Mouse (Mus musculus) neural tube, embryonic 15.5 days (tissue): ENCODE measurements around the gene Ak9. TPM values are rescaled to one million over a fixed set of nuclear protein-coding genes. Genes with fewer than 3 reads are reported as not detected.

ENCODE experiments used
- ATAC-seq: fragments of 200-750 bp; cut with Nextera tagmentation; 2 replicates; pipeline ENCODE4 v1.8.0; 2017; ENCODE audit warnings: mild to moderate bottlenecking, moderate TSS enrichment, moderate library complexity; ENCODE audit not compliant: low FRiP score
- H3K27ac ChIP-seq: fragments of 300-500 bp; sonication (generic); replicated peaks from 2 replicates; pipeline ENCODE4 v1.5.1; 2015; ENCODE audit warnings: mild to moderate bottlenecking, inconsistent platforms
- H3K27me3 ChIP-seq: fragments of 300-500 bp; sonication (generic); replicated peaks from 2 replicates; pipeline ENCODE4 v1.6.1; 2015; ENCODE audit warnings: inconsistent platforms
- H3K36me3 ChIP-seq: fragments of 300-500 bp; sonication (generic); 2 replicates; pipeline ENCODE4 v1.6.1; 2015; ENCODE audit warnings: inconsistent platforms
- H3K4me1 ChIP-seq: fragments of 300-500 bp; sonication (generic); 2 replicates; pipeline ENCODE4 v1.6.1; 2015; ENCODE audit warnings: inconsistent platforms
- H3K4me2 ChIP-seq: fragments of 300-500 bp; sonication (generic); 2 replicates; pipeline ENCODE4 v1.6.1; 2015; ENCODE audit warnings: inconsistent platforms, mild to moderate bottlenecking, moderate library complexity
- H3K4me3 ChIP-seq: fragments of 300-500 bp; sonication (generic); replicated peaks from 2 replicates; pipeline ENCODE4 v1.5.1; 2015; ENCODE audit warnings: mild to moderate bottlenecking, inconsistent platforms
- H3K9ac ChIP-seq: fragments of 300-500 bp; sonication (generic); replicated peaks from 2 replicates; pipeline ENCODE4 v1.6.1; 2015; ENCODE audit warnings: mild to moderate bottlenecking, inconsistent platforms
- H3K9me3 ChIP-seq: fragments of 300-500 bp; sonication (generic); replicated peaks from 2 replicates; pipeline ENCODE4 v1.6.1; 2016; ENCODE audit warnings: inconsistent platforms
- WGBS: fragments of 180-500 bp; shearing (Covaris S2); methylation state at CpG from one replicate; pipeline ENCODE4 v1.1.7; 2015; ENCODE audit warnings: mixed read lengths; 5-methylcytosine and 5-hydroxymethylcytosine counted together
- polyA plus RNA-seq: library from polyadenylated mRNA; unstranded; fragments of >200 nt; fragmentation: Nextera tagmentation; extraction: Ambion mirVana; gene quantifications from 2 replicates; pipeline ENCODE4 v1.2.1, GENCODE M21; 2015

The Ak9 gene
- polyA plus RNA-seq, 1 experiment from 2014 or later: 0.10 TPM

GRCm38 (mm10) chr10:41420496-41421200 is 116.9 kb downstream of the Ak9 start:
- no peaks in the 10 kb centered on the region for H3K36me3 ChIP-seq
- WGBS: 82% methylated on average over 9 of the region's 9 CpGs
- no peak overlapping the region for H3K4me3 ChIP-seq
- H3K9me3 ChIP-seq: 0 out of 2 replicates have a peak, but pooled peaks cover 4% of the 10 kb centered on the region
- no peak overlapping the region for H3K27ac ChIP-seq
- no peaks in the 10 kb centered on the region for H3K4me1 ChIP-seq
- no peaks in the 10 kb centered on the region for H3K27me3 ChIP-seq
- no peak overlapping the region for H3K4me2 ChIP-seq
- no peak overlapping the region for H3K9ac ChIP-seq
- no peak for ATAC-seq

- no peaks in the 10 kb centered on the region for H3K36me3 ChIP-seq
- 83% methylated on average over 2 of the region's 2 CpGs for WGBS
Measured at GRCm38 (mm10) chr10:41423681-41424080, 119.9 kb downstream of the Ak9 start.

GRCm38 (mm10) chr10:41426368-41426767 is 122.6 kb downstream of the Ak9 start:
- H3K27me3 ChIP-seq: no peaks in the 10 kb centered on the region
- no peak for ATAC-seq
- H3K9ac ChIP-seq: no peak overlapping the region
- no peaks in the 10 kb centered on the region for H3K9me3 ChIP-seq
- no peak overlapping the region for H3K27ac ChIP-seq
- no peak overlapping the region for H3K4me3 ChIP-seq
- WGBS: 45% methylated on average over 6 of the region's 6 CpGs
- H3K4me1 ChIP-seq: no peaks in the 10 kb centered on the region
- no peaks in the 10 kb centered on the region for H3K36me3 ChIP-seq
- no peak overlapping the region for H3K4me2 ChIP-seq

More at GRCm38 (mm10) chr10:41423681-41424080, 119.9 kb downstream of the Ak9 start:
- Histone ChIP-seq H3K27me3 (no peaks in the 10 kb centered on the region), H3K27ac (no peak overlapping the region), H3K4me2 (no peak overlapping the region), H3K9ac (no peak overlapping the region), H3K4me3 (no peak overlapping the region), H3K4me1 (no peaks in the 10 kb centered on the region), H3K9me3 (no peaks in the 10 kb centered on the region)
- no peak for ATAC-seq

- WGBS: 25% methylated on average over 4 of the region's 4 CpGs
- Histone ChIP-seq H3K9ac (no peak overlapping the region), H3K27ac (no peak overlapping the region), H3K36me3 (no peaks in the 10 kb centered on the region), H3K27me3 (0 out of 2 replicates have a peak, but pooled peaks cover 4% of the 10 kb centered on the region), H3K9me3 (no peaks in the 10 kb centered on the region), H3K4me3 (no peak overlapping the region), H3K4me2 (no peak overlapping the region), H3K4me1 (no peaks in the 10 kb centered on the region)
- ATAC-seq: no peak
Measured at GRCm38 (mm10) chr10:41434624-41435023, 130.8 kb downstream of the Ak9 start.

DNA sequence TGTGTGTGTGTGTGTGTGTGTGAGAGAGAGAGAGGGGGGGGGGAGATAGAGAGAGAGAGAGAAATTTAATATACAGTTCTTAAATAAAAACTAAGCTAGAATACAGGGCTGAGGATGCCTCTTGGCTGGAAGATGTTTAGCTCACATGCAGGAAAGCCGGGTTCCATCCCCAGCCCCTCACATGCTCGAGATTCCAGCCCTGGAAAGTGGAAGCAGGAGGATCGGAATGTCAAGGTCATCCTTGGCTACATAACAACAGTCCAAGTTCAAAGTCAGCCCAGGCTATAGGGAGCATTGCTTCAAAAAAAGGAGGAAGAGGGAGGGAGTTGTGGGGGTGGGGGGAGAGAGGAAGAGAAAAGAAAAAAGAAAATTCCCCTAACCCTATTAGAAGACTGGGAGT is 131.4 kb downstream of the Ak9 start:
- H3K9ac ChIP-seq: no peak overlapping the region
- H3K36me3 ChIP-seq: no peaks in the 10 kb centered on the region
- H3K4me1 ChIP-seq: no peaks in the 10 kb centered on the region
- 0 out of 2 replicates have a peak, but pooled peaks cover 4% of the 10 kb centered on the region for H3K27me3 ChIP-seq
- H3K4me3 ChIP-seq: no peak overlapping the region
- no peak overlapping the region for H3K27ac ChIP-seq
- WGBS: 45% methylated on average over 3 of the region's 3 CpGs
- no peak overlapping the region for H3K4me2 ChIP-seq
- ATAC-seq: no peak
- no peaks in the 10 kb centered on the region for H3K9me3 ChIP-seq

- WGBS: 78% methylated on average over 1 of the region's 1 CpGs
- ATAC-seq: no peak
- Histone ChIP-seq H3K9ac (no peak overlapping the region), H3K36me3 (peaks cover 11% of the 10 kb centered on the region), H3K27ac (no peak overlapping the region), H3K9me3 (no peaks in the 10 kb centered on the region), H3K4me1 (peaks cover 30% of the 10 kb centered on the region), H3K27me3 (no peaks in the 10 kb centered on the region), H3K4me2 (no peak overlapping the region), H3K4me3 (no peak overlapping the region)
Measured at GRCm38 (mm10) chr10:41448216-41448615, 144.4 kb downstream of the Ak9 start.

GRCm38 (mm10) chr10:41449684-41450083 is 145.9 kb downstream of the Ak9 start:
- Histone ChIP-seq H3K27ac (peak overlapping the region; percentile 87), H3K9me3 (no peaks in the 10 kb centered on the region), H3K4me1 (peaks cover 41% of the 10 kb centered on the region), H3K27me3 (no peaks in the 10 kb centered on the region), H3K9ac (peak overlapping the region; percentile 82), H3K4me3 (peak overlapping the region; percentile 96), H3K4me2 (peak overlapping the region; percentile 73), H3K36me3 (peaks cover 11% of the 10 kb centered on the region)
- peak; percentile 86 for ATAC-seq
- WGBS: 8% methylated on average over 14 of the region's 14 CpGs

GRCm38 (mm10) chr10:41450137-41450670 is 146.4 kb downstream of the Ak9 start, which contains the start of gene Zbtb24:
Gene Zbtb24, plus strand, starts transcription at chr10:41450383.
- H3K27me3 ChIP-seq: no peaks in the 10 kb centered on the region
- H3K9me3 ChIP-seq: no peaks in the 10 kb centered on the region
- whole genome bisulfite sequencing: under 1% methylated on average over 48 of the region's 49 CpGs
- peak within 1 kb of the TSS; percentile 96 for H3K4me3 ChIP-seq
- peak; percentile 94 for ATAC-seq
- H3K36me3 ChIP-seq: peaks cover 16% of the 10 kb centered on the region
- peak within 1 kb of the TSS; percentile 87 for H3K27ac ChIP-seq
- peak within 1 kb of the TSS; percentile 82 for H3K9ac ChIP-seq
- H3K4me2 ChIP-seq: peak within 1 kb of the TSS; percentile 73
- peaks cover 45% of the 10 kb centered on the region for H3K4me1 ChIP-seq

- H3K4me2 ChIP-seq: peak overlapping the region; percentile 73
- H3K9ac ChIP-seq: peak overlapping the region; percentile 82
- no peaks in the 10 kb centered on the region for H3K9me3 ChIP-seq
- peaks cover 22% of the 10 kb centered on the region for H3K36me3 ChIP-seq
- peak overlapping the region; percentile 96 for H3K4me3 ChIP-seq
- whole genome bisulfite sequencing: 61% methylated on average over 18 of the region's 18 CpGs
- ATAC-seq: 0 out of 2 replicates have a peak, but pooled peaks have one; percentile 8
- peaks cover 47% of the 10 kb centered on the region for H3K4me1 ChIP-seq
- H3K27ac ChIP-seq: peak overlapping the region; percentile 87
- no peaks in the 10 kb centered on the region for H3K27me3 ChIP-seq
Measured at GRCm38 (mm10) chr10:41450780-41451522, 147.2 kb downstream of the Ak9 start.

GRCm38 (mm10) chr10:41451656-41452055 is 147.9 kb downstream of the Ak9 start:
- peaks cover 29% of the 10 kb centered on the region for H3K36me3 ChIP-seq
- peaks cover 47% of the 10 kb centered on the region for H3K4me1 ChIP-seq
- H3K27me3 ChIP-seq: no peaks in the 10 kb centered on the region
- H3K4me3 ChIP-seq: no peak overlapping the region
- no peak for ATAC-seq
- peak overlapping the region; percentile 73 for H3K4me2 ChIP-seq
- 96% methylated on average over 9 of the region's 9 CpGs for WGBS
- no peak overlapping the region for H3K27ac ChIP-seq
- no peaks in the 10 kb centered on the region for H3K9me3 ChIP-seq
- 0 out of 2 replicates have a peak overlapping the region, but pooled peaks have one; percentile 82 for H3K9ac ChIP-seq

GRCm38 (mm10) chr10:41452791-41453190 is 149.0 kb downstream of the Ak9 start:
- Histone ChIP-seq H3K9ac (no peak overlapping the region), H3K36me3 (peaks cover 31% of the 10 kb centered on the region), H3K27me3 (no peaks in the 10 kb centered on the region), H3K4me2 (no peak overlapping the region), H3K4me3 (no peak overlapping the region), H3K4me1 (peaks cover 47% of the 10 kb centered on the region), H3K27ac (no peak overlapping the region), H3K9me3 (no peaks in the 10 kb centered on the region)
- 96% methylated on average over 3 of the region's 3 CpGs for WGBS
- no peak for ATAC-seq
